Mouse (Mus musculus): Measurements from ENCODE around the gene Gm17728.
"Not testable (repeated sequence)": the region's sequence is repeated elsewhere in the genome, so short reads cannot be mapped to it uniquely, and the experiment has no call there.

Gm17728 gene

DNA sequence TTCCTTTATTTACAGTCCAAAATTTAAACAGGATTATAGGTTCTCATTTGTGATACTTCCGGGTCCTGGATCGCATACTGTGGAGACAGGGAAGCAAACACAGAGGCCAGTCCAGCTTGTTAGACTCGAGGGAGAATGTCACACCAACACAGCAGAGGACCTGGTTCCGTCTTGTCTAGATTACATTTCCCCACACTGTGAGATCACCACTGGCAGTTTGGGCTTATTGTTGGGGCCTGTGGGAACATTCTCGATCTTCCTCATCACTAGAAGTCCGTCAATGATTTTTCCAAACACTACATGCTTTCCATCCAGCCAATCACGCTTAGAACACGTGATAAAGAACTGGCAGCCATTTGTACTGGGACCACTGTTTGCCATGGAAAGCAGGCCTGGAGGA lies at the start of gene Gm17728:
Gene Gm17728, plus strand, starts transcription at position 301 of the 400 bp plus-strand sequence.
- not testable (repeated sequence) for DNase-seq (ENCODE audit: low spot score in 2 of 2)

DNA sequence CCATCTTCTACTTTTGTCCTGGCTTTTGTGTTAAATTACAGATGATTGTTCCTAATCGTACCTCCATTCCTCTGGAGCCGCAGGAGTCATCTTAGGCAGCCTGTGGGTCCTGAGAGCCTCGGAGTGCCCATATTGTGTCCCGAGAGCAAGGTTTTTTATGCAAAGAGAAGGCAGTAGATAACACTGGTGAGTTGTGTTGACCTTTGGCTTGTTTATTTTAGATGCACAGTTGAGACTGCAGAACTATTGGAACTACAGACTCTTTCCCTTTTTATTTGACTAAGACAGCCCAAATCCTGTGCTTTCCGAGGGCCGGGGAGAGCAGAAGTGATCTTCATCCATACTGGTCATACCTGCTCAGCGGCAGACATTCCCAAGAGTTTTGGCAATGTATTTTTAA lies 24.4 kb upstream of the Gm17728 start:
- DNase-seq (ENCODE audit: low spot score in 2 of 2), result no peak

DNA sequence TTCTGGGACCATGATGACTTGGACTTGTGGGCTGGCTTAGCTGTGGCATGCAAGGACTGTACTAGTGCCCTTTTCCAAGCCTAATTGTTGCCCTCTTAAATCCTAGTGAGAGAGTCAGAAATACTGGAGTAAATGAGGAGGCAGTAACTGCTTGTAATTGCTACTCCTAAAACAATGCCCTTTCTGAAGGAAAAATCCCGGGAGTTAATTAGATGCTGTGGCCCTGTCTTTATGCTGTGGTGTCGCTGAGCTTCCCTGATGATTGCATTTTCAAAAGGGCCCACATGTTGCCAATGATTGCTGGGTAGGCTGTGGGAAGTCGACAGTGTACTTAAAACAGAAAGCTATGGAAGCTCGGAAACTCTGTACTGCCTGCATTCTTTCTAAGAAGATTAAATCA lies 23.3 kb upstream of the Gm17728 start:
- no peak for DNase-seq (ENCODE audit: low spot score in 2 of 2)

DNA sequence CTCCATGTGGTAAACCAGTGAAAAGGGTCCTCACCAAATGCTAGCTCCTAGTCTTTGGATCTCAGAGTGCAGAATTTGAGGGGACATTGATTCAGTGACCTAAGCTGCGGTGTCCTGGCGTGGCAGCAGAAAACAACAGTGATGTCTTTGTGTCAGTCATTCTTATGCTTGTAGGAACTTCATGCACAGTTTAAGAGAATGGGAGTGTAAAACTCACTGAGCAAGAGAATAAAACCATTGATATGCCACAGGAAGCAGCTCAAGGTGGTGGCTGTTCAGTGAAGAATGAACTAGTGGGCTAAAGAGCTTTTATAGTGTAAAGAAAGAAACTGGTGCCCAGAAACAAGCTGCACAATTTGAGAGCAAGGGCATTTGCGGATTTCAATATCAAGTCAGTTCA lies 17.9 kb upstream of the Gm17728 start:
- DNase-seq (ENCODE audit: low spot score in 2 of 2), result no peak

DNA sequence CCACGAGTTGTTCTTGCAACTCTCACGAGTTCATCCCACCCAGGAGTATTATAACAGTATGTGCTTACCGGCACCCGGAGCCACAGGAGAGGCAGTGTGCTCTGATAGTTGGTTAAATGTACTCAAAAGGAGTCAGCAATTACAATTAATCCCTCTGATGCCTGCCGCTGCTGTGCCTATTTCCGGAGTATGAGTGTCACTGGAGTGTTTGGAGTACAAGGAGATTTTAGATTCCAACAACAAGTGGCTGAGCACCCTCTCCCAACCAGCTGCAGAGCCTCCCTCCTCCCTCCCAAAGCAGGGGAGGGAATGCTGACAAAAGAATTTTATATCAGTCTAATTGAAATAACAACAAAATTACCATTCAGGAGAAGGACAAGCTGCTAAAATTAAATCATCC lies 14.2 kb upstream of the Gm17728 start:
- DNase-seq (ENCODE audit: low spot score in 2 of 2), result no peak

DNA sequence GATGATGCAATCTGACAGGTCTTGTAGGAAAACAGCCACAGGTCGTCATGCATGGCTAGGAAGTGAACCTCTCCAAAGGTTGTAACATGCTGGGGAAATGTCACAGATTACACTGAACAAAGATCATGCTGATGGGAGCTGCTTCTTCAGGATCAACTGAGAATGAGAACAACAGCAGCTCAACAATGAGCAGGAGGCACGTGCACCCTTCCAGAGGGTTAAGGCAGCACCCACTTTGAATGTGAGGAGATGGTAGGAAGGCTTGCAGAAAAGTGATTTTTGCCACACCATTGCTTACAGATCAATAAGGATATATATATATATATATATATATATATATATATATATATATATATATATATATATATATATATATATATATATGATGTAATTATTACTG lies 2.8 kb upstream of the Gm17728 start:
- DNase-seq (ENCODE audit: low spot score in 2 of 2), result no peak

DNA sequence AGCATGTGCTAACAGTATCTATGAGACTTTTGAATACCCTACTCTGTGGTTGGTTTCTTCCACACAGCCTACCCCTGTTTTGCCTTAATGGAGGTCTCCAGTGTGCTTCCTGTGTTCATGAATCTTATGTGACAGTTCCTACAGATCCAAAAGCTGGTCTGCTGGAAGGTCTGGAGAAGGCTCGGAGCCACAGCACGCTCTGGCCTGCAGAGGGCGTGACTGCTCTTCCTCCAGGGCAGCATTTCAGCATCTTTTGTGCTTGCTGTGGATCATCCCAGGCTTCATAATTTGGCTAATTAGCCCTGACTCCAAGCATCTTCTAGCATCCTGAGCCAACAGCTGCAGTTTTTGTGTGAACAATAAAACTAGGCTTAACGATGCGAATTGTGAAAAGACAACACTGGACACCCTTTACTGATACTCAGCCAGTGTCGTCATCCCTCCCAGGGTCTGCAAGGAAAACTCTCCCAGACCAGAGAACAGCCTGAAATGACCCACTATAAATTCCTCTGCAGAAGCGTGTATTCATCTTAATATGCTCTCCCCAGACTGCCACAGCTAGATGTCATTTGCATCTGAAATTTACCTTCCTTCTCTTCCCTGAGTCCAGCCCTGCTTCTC lies 6.6 kb downstream of the Gm17728 start:
- DNase-seq (ENCODE audit: low spot score in 2 of 2), result no peak

DNA sequence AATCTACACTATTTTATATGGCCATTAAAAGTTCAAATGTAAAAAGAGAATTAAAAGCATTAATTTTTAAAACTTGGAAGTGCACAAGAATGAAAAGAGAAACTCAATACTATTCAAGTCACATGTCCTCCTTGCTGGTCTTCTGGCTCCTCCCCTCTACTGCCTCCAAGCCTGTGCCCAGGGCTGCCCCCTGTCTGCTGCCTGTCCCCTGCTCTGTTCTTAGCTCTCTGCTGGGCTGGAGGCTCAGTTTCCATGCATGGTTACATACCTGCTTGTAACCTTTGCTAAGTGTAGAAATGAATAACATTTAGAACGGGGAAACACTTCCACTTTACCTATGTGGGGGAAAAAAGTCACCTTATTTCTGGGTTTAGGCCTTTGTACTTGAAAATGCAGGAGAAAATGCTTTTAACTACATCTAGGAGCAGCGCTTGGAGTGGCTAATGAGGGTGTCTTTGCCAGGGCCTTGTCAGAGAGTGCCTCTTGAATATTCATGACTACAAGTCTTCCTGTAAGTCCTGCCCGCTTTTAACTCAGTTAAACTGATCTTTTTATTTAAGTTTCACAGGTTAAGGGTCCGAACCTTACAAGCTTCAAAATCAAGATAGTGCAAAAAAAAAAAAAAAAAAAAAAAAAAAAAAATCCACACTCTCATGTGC lies 18.3 kb downstream of the Gm17728 start:
- DNase-seq (ENCODE audit: low spot score in 2 of 2), result no peak

DNA sequence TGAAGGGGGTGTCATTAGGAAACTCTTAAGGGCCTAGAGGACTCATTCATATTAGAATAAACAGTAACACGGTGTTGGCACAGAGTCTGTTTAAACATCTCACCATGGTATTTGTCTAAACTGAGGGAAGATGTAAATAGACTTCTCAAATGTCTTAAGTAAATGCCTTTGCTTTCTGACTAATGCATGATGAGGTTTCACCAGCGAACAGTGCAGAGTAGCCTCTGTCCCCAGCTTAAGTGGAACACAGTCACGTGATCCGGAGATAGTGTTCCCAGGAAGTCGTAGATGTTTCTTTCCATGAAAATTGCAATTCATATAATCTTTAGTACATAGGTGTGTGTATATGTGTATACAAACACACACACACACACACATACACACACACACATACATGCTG lies 34.5 kb downstream of the Gm17728 start:
- DNase-seq (ENCODE audit: low spot score in 2 of 2), result no peak

DNA sequence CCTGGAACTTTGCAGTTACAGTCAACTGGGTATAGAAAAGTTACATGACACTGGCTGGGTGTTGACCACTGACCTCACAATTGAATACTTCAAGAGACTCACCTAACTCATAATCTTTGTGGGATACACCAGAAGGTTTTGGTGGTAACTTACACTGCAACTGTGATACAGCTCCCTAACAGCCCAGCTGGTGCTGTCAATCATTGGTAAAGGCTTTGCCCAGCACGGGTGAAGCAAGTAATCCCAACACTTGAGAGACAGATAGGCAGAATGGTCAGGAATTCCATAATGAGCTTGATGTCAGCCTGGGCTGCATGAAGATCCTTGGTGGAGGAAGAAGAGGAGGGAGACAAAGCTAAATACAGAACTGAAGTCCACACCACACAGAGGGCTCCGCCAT lies 39.0 kb downstream of the Gm17728 start:
- no peak for DNase-seq (ENCODE audit: low spot score in 2 of 2)
